In the genomic region with DNA sequence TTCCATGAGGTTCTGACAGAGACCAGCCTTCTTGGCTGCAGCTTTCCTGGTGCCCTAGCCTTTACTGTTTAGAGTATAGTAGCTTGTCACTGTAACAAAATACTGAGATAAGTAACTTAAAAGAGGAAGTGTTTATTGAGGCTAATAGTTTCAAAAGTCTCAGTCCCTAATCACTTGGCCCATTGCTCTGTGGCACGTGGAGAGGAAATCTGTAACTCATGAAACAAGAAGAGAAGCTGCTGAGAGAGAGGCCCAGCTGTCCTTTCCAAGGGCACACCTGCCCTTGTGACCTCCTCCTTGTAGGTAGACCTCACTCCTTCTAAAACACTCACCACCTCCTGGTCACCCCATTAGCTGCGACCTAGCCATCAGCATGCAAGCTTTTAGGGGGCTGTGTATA, we compare ENCODE assay signal across 14 mouse cellular contexts.
"Had no signal": no experiment of that assay in that cellular context is flagged by ENCODE, and none has a peak within 500 bp of the region (broad histone marks: within the 10 kb centered on the region; RNA-seq: fewer than 3 reads in every experiment).

No protein-coding gene starts in this region.

- H3K4me3 ChIP-seq: kidney, embryonic 15.5 days; left cerebral cortex, adult 2 months; limb, embryonic 15.5 days; liver, embryonic 13.5 days; midbrain, embryonic 10.5 days; neural tube, embryonic 12.5 days had no signal

- DNase-seq: kidney, adult 2 months; kidney, postnatal 14 days; liver, embryonic 13.5 days; lung, adult 18-20 months; midbrain, embryonic 14.5 days; right cerebral cortex, postnatal 4 days; spleen, adult 18-20 months; thymus, adult 2 months; thymus, postnatal 25 days had no signal

- H3K27ac ChIP-seq: kidney, embryonic 15.5 days; left cerebral cortex, adult 2 months; limb, embryonic 15.5 days; liver, embryonic 13.5 days; midbrain, embryonic 10.5 days; neural tube, embryonic 12.5 days had no signal

- H3K4me2 ChIP-seq: kidney, embryonic 15.5 days; limb, embryonic 15.5 days; liver, embryonic 13.5 days; neural tube, embryonic 12.5 days had no signal

- H3K9ac ChIP-seq: kidney, embryonic 15.5 days; limb, embryonic 15.5 days; liver, embryonic 13.5 days; neural tube, embryonic 12.5 days had no signal

- H3K4me1 ChIP-seq: kidney, embryonic 15.5 days; limb, embryonic 15.5 days; liver, embryonic 13.5 days; midbrain, embryonic 10.5 days; neural tube, embryonic 12.5 days had no signal

- H3K27me3 ChIP-seq: kidney, embryonic 15.5 days; limb, embryonic 15.5 days; liver, embryonic 13.5 days; neural tube, embryonic 12.5 days had no signal

- H3K9me3 ChIP-seq: kidney, embryonic 15.5 days; limb, embryonic 15.5 days; liver, embryonic 13.5 days; midbrain, embryonic 10.5 days; neural tube, embryonic 12.5 days had no signal
